Mouse (Mus musculus) kidney, postnatal 14 days (tissue): ENCODE results near the gene Phgr1.
A peak's percentile ranks its signal among the peaks of the same experiment; 100 is the strongest.

ENCODE experiments used
- DNase-seq: peaks from one replicate; pipeline ENCODE4 v3.0.0; 2022; ENCODE audit warnings: mixed read lengths

Gene Phgr1

DNA sequence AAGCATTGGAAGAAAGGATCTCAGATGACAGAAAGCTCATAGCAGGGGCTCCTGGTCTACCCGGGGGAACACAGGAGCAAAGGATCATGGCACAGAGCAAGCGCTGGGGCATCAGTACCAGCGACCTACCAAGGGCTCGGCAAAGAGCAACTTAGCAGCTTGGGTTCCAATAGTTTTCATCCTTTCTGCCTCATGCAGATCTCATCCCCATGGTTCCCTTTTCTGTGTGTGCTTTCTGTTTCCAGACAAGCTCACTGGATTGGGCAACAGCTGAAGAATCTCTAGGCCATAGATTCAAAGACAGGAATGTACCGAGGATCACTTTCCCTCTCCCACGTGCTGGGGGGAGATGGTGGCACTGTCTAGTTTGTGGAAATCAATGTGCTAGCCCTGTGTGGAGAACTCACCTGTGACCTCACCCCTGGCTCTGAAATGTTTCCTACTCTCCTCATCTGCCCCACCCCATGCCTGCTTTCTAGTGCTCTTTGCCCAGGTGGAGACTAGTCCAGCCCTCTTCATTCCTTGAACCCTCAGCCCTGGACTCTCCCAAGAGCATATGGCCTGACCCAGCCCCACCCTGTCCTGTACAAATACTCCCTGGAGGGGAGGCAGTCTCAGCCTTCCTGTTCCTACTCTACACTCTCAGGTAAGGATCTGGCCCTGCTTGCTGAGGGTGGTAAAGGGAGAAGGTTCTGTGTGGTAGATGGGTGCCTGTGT lies at the start of gene Phgr1:
Gene Phgr1 (plus strand): TSS at position 612 of the 717 bp plus-strand sequence.
- no peak for DNase-seq

DNA sequence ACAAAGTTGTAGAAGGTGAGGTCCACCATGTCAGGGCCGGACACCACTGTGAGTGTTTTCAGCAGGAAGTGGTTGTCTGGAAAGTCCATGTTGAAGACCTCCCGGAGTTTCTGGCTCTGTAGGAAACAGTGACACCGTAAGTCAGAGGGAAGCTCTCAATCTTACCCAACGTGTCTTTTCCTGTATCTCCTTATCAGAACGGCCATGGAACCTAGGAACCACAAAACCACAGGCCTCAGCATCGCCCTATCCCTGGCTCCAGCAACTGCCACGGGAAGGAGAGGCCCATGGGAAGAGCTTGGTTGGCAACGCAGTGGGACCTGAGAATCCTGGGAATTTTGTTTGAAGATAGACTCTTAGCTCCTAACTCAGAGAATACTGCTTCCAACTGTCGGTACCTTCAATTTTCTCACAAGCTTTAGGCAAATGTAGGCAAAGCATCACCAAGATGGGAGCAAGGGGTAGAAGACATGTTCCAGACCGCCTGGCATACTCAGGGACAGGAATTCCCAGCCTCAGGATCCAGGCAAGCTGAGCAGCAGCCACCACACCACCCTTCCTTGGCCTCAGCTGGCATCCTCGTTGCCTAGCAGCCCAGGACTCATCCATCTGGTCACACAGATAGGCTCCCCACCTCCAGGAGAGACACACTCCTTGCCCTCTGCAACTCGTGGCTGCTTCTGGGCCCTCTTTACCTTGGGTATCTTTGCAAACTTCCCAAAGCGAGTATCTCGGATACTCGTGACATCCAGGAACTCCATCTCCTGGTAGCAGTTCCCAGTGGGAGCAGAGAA lies 48.7 kb upstream of the Phgr1 start:
- DNase-seq, result no peak

GRCm38 (mm10) chr2:118725511-118725910 lies 47.1 kb upstream of the Phgr1 start:
- no peak for DNase-seq

- DNase-seq, result no peak
Measured at GRCm38 (mm10) chr2:118726873-118727272, 45.7 kb upstream of the Phgr1 start.

GRCm38 (mm10) chr2:118727911-118728310 lies 44.7 kb upstream of the Phgr1 start:
- peak; percentile 54 for DNase-seq

GRCm38 (mm10) chr2:118728337-118728736 lies 44.2 kb upstream of the Phgr1 start, which contains the start of gene Plcb2:
Gene Plcb2, minus strand, starts transcription at chr2:118728438.
- peak; percentile 66 for DNase-seq

DNA sequence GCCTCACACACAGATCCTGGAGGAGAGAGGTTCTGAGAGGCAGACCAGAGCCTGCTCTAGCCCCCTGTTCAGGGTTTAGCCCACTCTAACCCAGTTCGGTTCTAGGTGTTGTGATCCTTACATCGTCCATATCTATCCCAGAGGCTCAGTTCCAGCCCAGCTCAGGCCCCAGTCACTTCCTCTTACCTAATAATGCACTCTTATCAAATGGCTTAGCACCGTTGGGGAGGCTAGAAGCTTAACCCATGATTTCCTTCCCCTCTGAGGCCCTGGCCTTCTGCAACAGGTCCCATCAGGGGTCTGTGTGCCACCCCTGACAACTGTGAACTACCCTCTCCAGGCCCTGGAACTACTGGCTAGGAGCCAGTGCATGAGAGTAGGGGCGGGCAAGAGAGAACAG lies 43.4 kb upstream of the Phgr1 start:
- no peak for DNase-seq

- DNase-seq, result no peak
Measured at GRCm38 (mm10) chr2:118729816-118730621, 42.5 kb upstream of the Phgr1 start.

- DNase-seq, result peak; percentile 88
Measured at GRCm38 (mm10) chr2:118730622-118730915, 42.0 kb upstream of the Phgr1 start.

DNA sequence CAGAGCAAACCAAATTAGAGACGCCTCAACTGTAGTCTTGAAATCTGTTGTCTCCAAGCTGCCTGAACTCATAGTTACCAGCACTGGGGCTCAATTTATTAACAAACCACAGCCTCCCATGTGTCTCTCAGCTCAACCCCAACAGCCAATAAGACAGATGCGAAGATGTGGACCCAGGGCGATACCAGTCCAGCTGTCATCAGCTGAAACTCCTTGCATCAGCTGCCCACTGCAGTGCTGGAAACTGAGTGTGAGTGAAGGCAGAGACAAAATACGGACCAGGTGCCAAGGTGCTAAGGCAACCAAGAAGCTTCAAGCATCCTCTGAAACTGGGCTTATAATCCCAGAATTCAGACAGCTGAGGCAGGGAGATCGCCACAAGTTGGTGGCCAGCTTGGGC lies 40.6 kb upstream of the Phgr1 start:
- DNase-seq, result no peak

DNA sequence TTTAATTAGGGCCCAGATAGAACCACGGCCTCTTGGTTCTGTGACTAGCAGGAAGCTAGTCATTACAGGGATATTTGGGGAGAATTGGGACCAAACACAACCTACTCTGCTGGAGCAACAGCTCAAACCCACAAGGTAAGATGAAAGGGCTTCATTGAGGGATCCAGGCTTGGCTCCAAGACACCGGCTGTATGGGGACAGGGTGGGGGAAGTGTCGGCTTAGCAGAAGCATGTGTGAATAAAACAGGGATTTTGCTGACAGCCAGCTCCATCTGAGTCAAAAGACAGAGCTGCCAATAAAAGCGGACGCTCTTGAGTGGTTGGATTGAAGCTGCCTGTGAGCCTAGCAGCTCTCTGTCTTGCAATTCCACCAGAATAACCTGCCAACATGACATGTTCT lies 39.2 kb upstream of the Phgr1 start:
- no peak for DNase-seq

DNA sequence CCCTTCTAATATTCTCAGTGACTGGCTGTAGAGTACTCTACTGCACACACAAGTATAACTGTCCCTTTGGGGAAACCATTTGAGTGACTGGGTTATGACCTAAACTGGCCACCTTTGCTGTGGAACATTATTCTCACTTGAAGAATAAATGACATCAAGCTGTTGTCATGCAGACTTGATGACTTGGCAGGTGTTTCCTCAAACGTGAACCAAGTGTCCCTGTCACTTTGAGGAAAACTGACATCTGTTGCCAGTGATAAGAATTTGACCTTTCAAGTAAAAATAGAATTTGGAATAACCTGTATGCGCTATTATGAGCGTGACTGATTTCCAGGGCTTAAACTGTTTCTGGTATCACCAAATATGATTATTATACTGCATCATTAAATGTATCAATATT lies 32.2 kb upstream of the Phgr1 start:
- DNase-seq, result no peak

DNA sequence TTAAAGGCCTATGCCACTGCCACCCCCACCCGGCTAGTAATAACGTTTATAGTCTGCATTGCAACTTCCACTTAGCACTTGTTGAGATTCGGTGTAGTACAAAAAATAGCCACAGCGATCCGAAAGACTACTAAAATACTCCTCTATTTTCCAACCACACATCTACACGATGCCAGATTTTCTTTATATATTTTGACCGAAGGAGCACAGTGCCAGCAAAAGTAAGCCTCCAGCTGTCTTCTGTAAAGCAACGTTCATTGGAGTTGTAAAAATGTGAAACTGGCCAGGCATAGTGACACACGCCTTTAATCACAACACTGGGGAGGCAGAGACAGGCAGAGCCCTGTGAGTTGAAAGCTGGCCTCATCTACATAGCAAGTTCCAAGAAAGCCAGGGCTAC lies 31.4 kb upstream of the Phgr1 start:
- DNase-seq, result no peak

- DNase-seq, result peak; percentile 61
Measured at GRCm38 (mm10) chr2:118743261-118743943, 29.2 kb upstream of the Phgr1 start.

- no peak for DNase-seq
Measured at GRCm38 (mm10) chr2:118744621-118745020, 27.9 kb upstream of the Phgr1 start.

DNA sequence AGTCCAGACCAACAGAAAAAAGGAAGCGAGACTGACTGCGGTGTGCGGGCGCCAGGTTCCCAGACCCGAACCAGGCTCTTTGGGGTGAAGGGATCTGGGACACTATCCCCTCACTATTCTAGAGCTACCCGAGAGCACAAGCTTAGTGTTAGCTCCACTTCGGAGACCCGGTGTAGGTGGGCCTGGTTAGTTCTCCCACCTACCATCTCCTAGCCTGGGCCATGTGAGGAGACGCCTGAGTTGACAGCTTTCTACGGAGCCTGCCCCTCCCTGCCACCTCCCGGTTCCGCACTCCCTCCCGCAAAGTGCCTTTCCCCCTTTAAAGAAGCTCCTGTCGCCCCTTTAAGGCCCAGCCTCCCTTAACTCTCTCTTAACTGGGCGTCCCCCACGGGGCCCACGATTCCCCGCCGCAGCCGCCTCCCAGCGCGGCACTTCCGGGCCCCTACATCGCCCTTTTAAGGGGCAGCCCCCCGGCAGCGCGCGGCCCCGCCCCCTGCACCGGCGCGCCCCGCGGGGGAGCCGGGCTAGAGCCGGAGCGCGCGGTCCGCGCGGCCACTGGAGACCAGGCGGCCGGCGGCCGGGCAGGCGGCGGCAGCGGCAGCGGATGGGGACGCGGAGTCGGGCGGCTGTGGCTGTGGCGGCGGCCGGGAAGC lies 27.2 kb upstream of the Phgr1 start, which contains the start of gene Inafm2:
Gene Inafm2 (plus strand): TSS at position 527 of the 653 bp plus-strand sequence.
- DNase-seq, result peak; percentile 94

- peak; percentile 57 for DNase-seq
Measured at GRCm38 (mm10) chr2:118745915-118746901, 26.4 kb upstream of the Phgr1 start.

- peak; percentile 52 for DNase-seq
Measured at GRCm38 (mm10) chr2:118747301-118747960, 25.1 kb upstream of the Phgr1 start.

DNA sequence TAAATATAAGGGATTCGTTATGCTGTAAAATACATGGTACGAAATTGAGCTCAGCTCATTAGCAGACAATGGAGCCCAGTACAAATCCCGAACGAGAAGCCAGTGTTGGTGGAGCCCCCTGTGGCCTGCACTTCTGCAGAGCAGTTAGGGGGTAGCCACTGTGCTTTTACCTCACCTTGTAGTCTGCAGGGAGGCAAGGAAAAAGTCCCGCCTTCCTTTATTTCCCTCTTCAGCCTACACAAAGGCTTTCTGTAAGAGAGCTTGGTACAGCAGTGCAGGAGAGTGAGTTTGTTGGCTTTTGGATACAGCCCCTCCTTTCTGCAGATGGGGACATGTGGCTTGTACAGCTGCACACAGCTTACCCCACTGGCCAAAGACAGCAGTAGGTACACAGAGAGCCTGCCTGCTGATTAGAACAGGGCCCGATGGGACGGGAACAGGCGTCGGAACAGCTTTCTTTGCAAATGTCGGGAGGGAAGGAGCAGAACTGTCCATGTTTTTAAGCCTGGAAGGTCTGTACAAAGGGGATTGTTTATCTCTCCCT lies 23.2 kb upstream of the Phgr1 start:
- DNase-seq, result no peak

- no peak for DNase-seq
Measured at GRCm38 (mm10) chr2:118750476-118750875, 22.1 kb upstream of the Phgr1 start.
